Comparison of ENCODE assay signal across 9 mouse cellular contexts in genomic region chr4:124652886-124653285, GRCm38 (mm10). TPM values are rescaled to one million over a fixed set of nuclear protein-coding genes. Genes with fewer than 3 reads are reported as not detected.
DNase-seq lines count a peak whose midpoint lies in the region; ATAC-seq and TF ChIP-seq lines count a peak whose summit lies in the region.
"Had no signal": no experiment of that assay in that cellular context is flagged by ENCODE, and none has a peak within 500 bp of the region (broad histone marks: within the 10 kb centered on the region; RNA-seq: fewer than 3 reads in every experiment).

No protein-coding gene starts in this region.

- H3K4me3 ChIP-seq in liver, embryonic 14.5 days (ENCODE audit: insufficient read depth in 1 of 2, low read depth in 2 of 2, low read length in 2 of 2) = no peak overlapping the region
- no peak overlapping the region for H3K4me3 ChIP-seq in liver, embryonic 12.5 days
- no peak overlapping the region for H3K4me3 ChIP-seq in kidney, adult 2 months (ENCODE audit: insufficient read depth, low read depth, low read length)
- H3K4me3 ChIP-seq in neural tube, embryonic 13.5 days = no peak overlapping the region
- H3K4me3 ChIP-seq: limb, embryonic 12.5 days had no signal

- no peak for TF ChIP-seq POLR2A in kidney, adult 2 months (IDR thresholded peaks at IDR 0.05; ENCODE audit: low read depth, low read length)

- TF ChIP-seq EP300 in liver, embryonic 14.5 days (IDR thresholded peaks at IDR 0.05; ENCODE audit: low read depth) = no peak

- WGBS in liver, embryonic 14.5 days (ENCODE audit: insufficient replicate concordance) = 11% methylated on average over 9 of the region's 9 CpGs
- WGBS in liver, embryonic 12.5 days (ENCODE audit: insufficient replicate concordance) = 17% methylated on average over 9 of the region's 9 CpGs
- 12% methylated on average over 9 of the region's 9 CpGs for WGBS in kidney, adult 2 months
- under 1% methylated on average over 9 of the region's 9 CpGs for WGBS in neural tube, embryonic 13.5 days

- TF ChIP-seq CTCF in liver, embryonic 14.5 days (IDR thresholded peaks at IDR 0.05; ENCODE audit: low read depth) = 0 out of 2 replicates have a peak, but pooled peaks have one; percentile 1
- TF ChIP-seq CTCF in kidney, adult 2 months (conservative IDR thresholded peaks at IDR 0.05; ENCODE audit: insufficient read depth, insufficient read length, low read depth, low read length) = no peak

- no peaks in the 10 kb centered on the region for H3K4me1 ChIP-seq in liver, embryonic 14.5 days (replicated peaks; ENCODE audit: control insufficient read depth in 2 of 2, insufficient read depth in 2 of 2, low read length in 1 of 2)
- H3K4me1 ChIP-seq in liver, embryonic 12.5 days = peaks cover 15% of the 10 kb centered on the region
- H3K4me1 ChIP-seq in kidney, adult 2 months (ENCODE audit: control insufficient read depth, insufficient read depth, low read length) = peaks cover 3% of the 10 kb centered on the region; the same call in 1 of the 2 replicates
- peaks cover 43% of the 10 kb centered on the region for H3K4me1 ChIP-seq in neural tube, embryonic 13.5 days (replicated peaks)

- no peaks in the 10 kb centered on the region for H3K9me3 ChIP-seq in liver, embryonic 14.5 days (ENCODE audit: control insufficient read depth, low read length)
- H3K9me3 ChIP-seq in liver, embryonic 12.5 days (replicated peaks) = no peaks in the 10 kb centered on the region
- no peaks in the 10 kb centered on the region for H3K9me3 ChIP-seq in neural tube, embryonic 13.5 days
- H3K9me3 ChIP-seq: limb, embryonic 12.5 days had no signal

- no peak overlapping the region for H3K4me2 ChIP-seq in liver, embryonic 14.5 days (ENCODE audit: low read depth)
- no peak overlapping the region for H3K4me2 ChIP-seq in liver, embryonic 12.5 days
- H3K4me2 ChIP-seq in neural tube, embryonic 13.5 days = peak overlapping the region; percentile 4; the same call in 1 of the 2 replicates
- H3K4me2 ChIP-seq: limb, embryonic 12.5 days had no signal

- H3K36me3 ChIP-seq in liver, embryonic 14.5 days (replicated peaks; ENCODE audit: control insufficient read depth, insufficient read depth, low read depth) = no peaks in the 10 kb centered on the region
- no peaks in the 10 kb centered on the region for H3K36me3 ChIP-seq in liver, embryonic 12.5 days
- H3K36me3 ChIP-seq in kidney, adult 2 months (ENCODE audit: control insufficient read depth, insufficient read depth, low read length) = no peaks in the 10 kb centered on the region
- H3K36me3 ChIP-seq in neural tube, embryonic 13.5 days = no peaks in the 10 kb centered on the region
- H3K36me3 ChIP-seq: limb, embryonic 12.5 days had no signal

- H3K9ac ChIP-seq in liver, embryonic 14.5 days (replicated peaks) = no peak overlapping the region
- H3K9ac ChIP-seq in liver, embryonic 12.5 days = no peak overlapping the region
- peak overlapping the region; percentile 13; the same call in 1 of the 2 replicates for H3K9ac ChIP-seq in neural tube, embryonic 13.5 days
- H3K9ac ChIP-seq: limb, embryonic 12.5 days had no signal

- no peak overlapping the region for H3K27ac ChIP-seq in liver, embryonic 14.5 days
- no peak overlapping the region for H3K27ac ChIP-seq in liver, embryonic 12.5 days
- H3K27ac ChIP-seq in kidney, adult 2 months (ENCODE audit: insufficient read depth, low read depth, low read length) = no peak overlapping the region
- H3K27ac ChIP-seq in neural tube, embryonic 13.5 days (replicated peaks) = no peak overlapping the region
- H3K27ac ChIP-seq: limb, embryonic 12.5 days had no signal

- DNase-seq in liver, embryonic 14.5 days (ENCODE audit: low read depth in 3 of 3, low spot score in 3 of 3) = no peak
- DNase-seq in embryo, embryonic 10.5 days (ENCODE audit: low spot score) = peak; percentile 80
- peak; percentile 60 for DNase-seq in kidney, adult 2 months
- no peak for DNase-seq in right cerebral cortex, postnatal 4 days
- no peak for DNase-seq in frontal cortex, postnatal 10 days (ENCODE audit: low spot score in 2 of 2)
- DNase-seq: cerebellum, adult 9-11 months had no signal

- peaks cover 66% of the 10 kb centered on the region for H3K27me3 ChIP-seq in liver, embryonic 14.5 days (ENCODE audit: control insufficient read depth, insufficient read depth, low read length)
- H3K27me3 ChIP-seq in liver, embryonic 12.5 days (replicated peaks) = peaks cover 100% of the 10 kb centered on the region
- H3K27me3 ChIP-seq in kidney, adult 2 months (replicated peaks; ENCODE audit: control insufficient read depth, insufficient read depth, low read length) = peaks cover 5% of the 10 kb centered on the region
- peaks cover 93% of the 10 kb centered on the region for H3K27me3 ChIP-seq in neural tube, embryonic 13.5 days

- no peak for ATAC-seq in liver, embryonic 14.5 days (ENCODE audit: insufficient read depth)
- ATAC-seq in liver, embryonic 12.5 days = no peak
- ATAC-seq in neural tube, embryonic 13.5 days (ENCODE audit: low read depth) = no peak

RNA-seq across cellular contexts. Expression of gene Pou3f1, which starts 3.7 kb away (rescaled TPM):
- 0.01 and 0.02 TPM in 2 replicates for polyA plus RNA-seq in liver, embryonic 14.5 days (2012; rRNA removed)
- polyA plus RNA-seq in liver, embryonic 14.5 days (2014; fragmentation: Nextera tagmentation; extraction: Ambion mirVana) = not detected in 2 replicates
- polyA plus RNA-seq in liver, embryonic 12.5 days (2016; fragmentation: Nextera tagmentation; extraction: Ambion mirVana) = 0.02 and 0.22 TPM in 2 replicates
- 0.02 and 0.04 TPM in 2 replicates for polyA plus RNA-seq in kidney, adult 2 months (2012; rRNA removed)
- 8.0 and 8.7 TPM in 2 replicates for polyA plus RNA-seq in neural tube, embryonic 13.5 days (2015; fragmentation: Nextera tagmentation; extraction: Ambion mirVana)

RNA-seq across cellular contexts. Expression of gene Utp11, which starts 40.5 kb away (rescaled TPM):
- polyA plus RNA-seq in liver, embryonic 14.5 days (2012; rRNA removed) = 7.5 and 16.4 TPM in 2 replicates
- polyA plus RNA-seq in liver, embryonic 14.5 days (2014; fragmentation: Nextera tagmentation; extraction: Ambion mirVana) = 20.8 and 22.4 TPM in 2 replicates
- 51.4 and 51.5 TPM in 2 replicates for polyA plus RNA-seq in liver, embryonic 12.5 days (2016; fragmentation: Nextera tagmentation; extraction: Ambion mirVana)
- 6.4 and 7.9 TPM in 2 replicates for polyA plus RNA-seq in kidney, adult 2 months (2012; rRNA removed)
- 49.2 and 54.2 TPM in 2 replicates for polyA plus RNA-seq in neural tube, embryonic 13.5 days (2015; fragmentation: Nextera tagmentation; extraction: Ambion mirVana)

RNA-seq across cellular contexts. Expression of gene 3100002H09Rik, which starts 42.3 kb away (rescaled TPM):
- not detected in 2 replicates for polyA plus RNA-seq in liver, embryonic 14.5 days (2012; rRNA removed)
- polyA plus RNA-seq in liver, embryonic 14.5 days (2014; fragmentation: Nextera tagmentation; extraction: Ambion mirVana) = not detected in 2 replicates
- not detected in 2 replicates for polyA plus RNA-seq in liver, embryonic 12.5 days (2016; fragmentation: Nextera tagmentation; extraction: Ambion mirVana)
- not detected in 2 replicates for polyA plus RNA-seq in kidney, adult 2 months (2012; rRNA removed)
- 0.47 and 0.68 TPM in 2 replicates for polyA plus RNA-seq in neural tube, embryonic 13.5 days (2015; fragmentation: Nextera tagmentation; extraction: Ambion mirVana)
- polyA plus RNA-seq: limb, embryonic 12.5 days had no signal

RNA-seq across cellular contexts. Expression of gene Fhl3, which starts 47.6 kb away (rescaled TPM):
- 2.8 TPM in 2 replicates for polyA plus RNA-seq in liver, embryonic 14.5 days (2012; rRNA removed)
- 2.7 and 2.9 TPM in 2 replicates for polyA plus RNA-seq in liver, embryonic 14.5 days (2014; fragmentation: Nextera tagmentation; extraction: Ambion mirVana)
- polyA plus RNA-seq in liver, embryonic 12.5 days (2016; fragmentation: Nextera tagmentation; extraction: Ambion mirVana) = 3.5 and 3.7 TPM in 2 replicates
- polyA plus RNA-seq in kidney, adult 2 months (2012; rRNA removed) = 8.5 and 10.8 TPM in 2 replicates
- 2.6 and 2.9 TPM in 2 replicates for polyA plus RNA-seq in neural tube, embryonic 13.5 days (2015; fragmentation: Nextera tagmentation; extraction: Ambion mirVana)

Comparison
In these comparisons a context has a peak if more than half of its experiments do, and no peak if none do; other contexts are left out.
1. DNase-seq: peak in embryo, embryonic 10.5 days (single experiment) and kidney, adult 2 months (single experiment); none in liver, embryonic 14.5 days (0 of 3), right cerebral cortex, postnatal 4 days (single experiment) and frontal cortex, postnatal 10 days (0 of 2).